Mouse (Mus musculus) embryonic facial prominence, embryonic 12.5 days (tissue): ENCODE results near the gene Fli1. TPM values are rescaled to one million over a fixed set of nuclear protein-coding genes. Genes with fewer than 3 reads are reported as not detected.
A peak's percentile ranks its signal among the peaks of the same experiment; 100 is the strongest.

Experiments
- ATAC-seq: fragments of 200-750 bp; cut with Nextera tagmentation; 2 replicates; pipeline ENCODE4 v1.8.0; 2017; ENCODE audit not compliant: insufficient number of reproducible peaks, insufficient read depth, low FRiP score, low TSS enrichment
- H3K27ac ChIP-seq: fragments of 300-500 bp; sonication (generic); 2 replicates; pipeline ENCODE4 v1.5.1; 2016; ENCODE audit warnings: mild to moderate bottlenecking
- H3K27me3 ChIP-seq: fragments of 300-500 bp; sonication (generic); 2 replicates; pipeline ENCODE4 v1.6.1; 2016; ENCODE audit warnings: mild to moderate bottlenecking, moderate library complexity
- H3K36me3 ChIP-seq: fragments of 300-500 bp; sonication (generic); 2 replicates; pipeline ENCODE4 v1.6.1; 2016; ENCODE audit warnings: mild to moderate bottlenecking
- H3K4me1 ChIP-seq: fragments of 300-500 bp; sonication (generic); 2 replicates; pipeline ENCODE4 v1.6.1; 2016
- H3K4me2 ChIP-seq: fragments of 300-500 bp; sonication (generic); replicated peaks from 2 replicates; pipeline ENCODE4 v1.6.1; 2016; ENCODE audit warnings: mild to moderate bottlenecking, moderate library complexity
- H3K4me3 ChIP-seq: fragments of 300-500 bp; sonication (generic); 2 replicates; pipeline ENCODE4 v1.5.1; 2016; ENCODE audit warnings: mild to moderate bottlenecking
- H3K9ac ChIP-seq: fragments of 300-500 bp; sonication (generic); 2 replicates; pipeline ENCODE4 v1.6.1; 2016; ENCODE audit warnings: mild to moderate bottlenecking, moderate library complexity
- H3K9me3 ChIP-seq: fragments of 300-500 bp; sonication (generic); 2 replicates; pipeline ENCODE4 v1.6.1; 2016; ENCODE audit warnings: mild to moderate bottlenecking, moderate library complexity
- WGBS: fragments of 180-500 bp; shearing (Covaris S2); methylation state at CpG from one replicate; pipeline ENCODE4 v1.1.7; 2016; 5-methylcytosine and 5-hydroxymethylcytosine counted together
- polyA plus RNA-seq: library from polyadenylated mRNA; unstranded; fragments of >200 nt; fragmentation: Nextera tagmentation; extraction: Ambion mirVana; gene quantifications from 2 replicates; pipeline ENCODE4 v1.2.1, GENCODE M21; 2016

Fli1 gene
- polyA plus RNA-seq, 1 experiment from 2014 or later, result 40.9 TPM

DNA sequence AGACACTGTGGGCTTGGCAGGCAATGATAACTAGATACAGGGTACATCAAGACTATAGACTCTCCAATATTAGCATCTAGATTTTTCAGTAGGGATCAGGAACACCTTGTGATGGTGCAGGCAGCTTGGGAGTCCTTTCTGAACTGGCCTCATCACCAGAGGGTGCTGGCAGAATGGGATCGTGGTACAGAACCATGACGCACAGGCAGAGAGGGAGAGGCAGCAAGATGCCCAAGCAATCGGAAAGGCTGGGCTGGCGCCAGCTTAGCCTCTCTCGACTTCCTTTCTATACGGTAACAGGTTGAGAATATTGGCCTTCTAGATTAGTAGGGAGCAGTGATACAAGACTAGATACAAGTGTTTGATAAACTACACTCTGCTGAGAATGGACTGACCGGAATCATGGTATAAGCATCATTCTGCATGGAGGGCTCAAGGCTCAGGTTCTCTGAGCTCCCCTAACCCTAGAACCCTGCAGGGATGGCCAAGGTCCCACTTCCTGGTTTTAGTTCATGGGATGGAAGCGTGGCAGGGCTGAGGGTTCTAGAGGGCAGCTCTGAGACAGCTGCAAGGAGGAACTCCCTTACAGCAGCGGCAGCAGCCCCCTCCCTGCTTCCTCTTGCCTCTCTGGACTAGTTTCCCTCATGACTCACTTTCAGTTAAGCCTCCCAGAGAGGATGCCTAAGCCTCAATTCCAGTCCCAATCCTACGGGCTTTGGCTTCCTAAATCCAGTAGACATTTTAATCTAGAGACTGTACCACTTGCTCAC is 67.9 kb downstream of the Fli1 start:
- Histone ChIP-seq H3K4me2 (no peak overlapping the region), H3K27ac (no peak overlapping the region), H3K27me3 (no peaks in the 10 kb centered on the region), H3K4me1 (peaks cover 14% of the 10 kb centered on the region), H3K36me3 (peaks cover 36% of the 10 kb centered on the region), H3K9ac (no peak overlapping the region), H3K4me3 (no peak overlapping the region), H3K9me3 (no peaks in the 10 kb centered on the region)
- no peak for ATAC-seq
- 86% methylated on average over 10 of the region's 10 CpGs for WGBS

DNA sequence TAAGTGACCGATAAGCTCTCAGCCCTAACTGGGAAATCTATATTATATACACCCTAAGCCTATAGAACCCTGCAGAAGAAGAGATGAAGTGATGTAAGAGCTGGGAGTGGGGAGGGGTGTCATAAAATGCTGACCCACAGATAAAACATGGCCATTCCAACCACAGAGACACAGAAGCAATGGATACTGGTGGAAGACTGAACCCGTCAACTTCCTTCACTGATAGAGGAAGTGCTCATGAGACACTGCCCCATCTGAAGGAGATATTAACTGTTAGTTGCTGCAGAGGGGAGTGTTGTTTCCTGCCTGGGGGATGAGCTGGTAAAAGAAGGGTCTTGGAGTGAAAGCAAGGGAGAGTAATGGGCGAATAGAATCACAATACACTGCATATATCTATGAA is 70.3 kb downstream of the Fli1 start:
- Histone ChIP-seq H3K4me1 (peaks cover 28% of the 10 kb centered on the region), H3K4me3 (no peak overlapping the region), H3K9ac (no peak overlapping the region), H3K36me3 (peaks cover 36% of the 10 kb centered on the region), H3K9me3 (no peaks in the 10 kb centered on the region), H3K27ac (no peak overlapping the region), H3K4me2 (no peak overlapping the region), H3K27me3 (no peaks in the 10 kb centered on the region)
- 87% methylated on average over 3 of the region's 3 CpGs for WGBS
- ATAC-seq, result no peak

DNA sequence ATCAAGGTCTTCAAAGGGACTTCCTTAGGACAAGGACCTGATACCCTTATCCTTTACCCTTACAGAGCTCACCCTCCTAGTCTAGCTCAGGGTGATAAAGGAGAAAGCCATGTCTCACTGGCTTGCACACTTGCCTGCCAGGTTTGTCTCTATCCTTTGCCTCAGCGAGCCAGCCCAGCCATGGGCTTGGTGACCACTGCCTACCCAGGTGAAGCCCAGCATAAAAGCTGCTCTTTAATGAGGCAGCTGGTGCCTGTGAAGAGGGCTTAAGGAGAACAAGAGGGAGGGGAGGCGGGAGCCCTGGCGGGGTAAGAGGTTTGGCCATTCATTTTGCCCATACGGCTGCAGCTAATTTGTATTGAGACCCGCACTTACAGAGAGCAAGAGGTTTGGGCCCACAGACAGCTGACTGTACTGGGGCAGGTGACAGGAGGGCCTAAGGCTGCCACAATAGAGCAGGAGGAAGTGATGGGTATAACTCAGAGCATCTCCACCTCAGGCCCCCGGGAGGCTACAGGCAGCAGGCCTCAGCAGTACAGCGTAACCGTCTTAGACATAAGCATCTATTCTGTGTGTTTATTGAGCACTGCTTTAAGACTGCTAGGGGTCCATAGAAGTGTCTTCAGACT is 73.4 kb downstream of the Fli1 start:
- Histone ChIP-seq H3K4me3 (no peak overlapping the region), H3K9me3 (no peaks in the 10 kb centered on the region), H3K36me3 (peaks cover 16% of the 10 kb centered on the region), H3K9ac (no peak overlapping the region), H3K27ac (no peak overlapping the region), H3K27me3 (no peaks in the 10 kb centered on the region), H3K4me2 (no peak overlapping the region), H3K4me1 (peaks cover 33% of the 10 kb centered on the region)
- WGBS, result 71% methylated on average over 8 of the region's 8 CpGs
- ATAC-seq, result no peak

DNA sequence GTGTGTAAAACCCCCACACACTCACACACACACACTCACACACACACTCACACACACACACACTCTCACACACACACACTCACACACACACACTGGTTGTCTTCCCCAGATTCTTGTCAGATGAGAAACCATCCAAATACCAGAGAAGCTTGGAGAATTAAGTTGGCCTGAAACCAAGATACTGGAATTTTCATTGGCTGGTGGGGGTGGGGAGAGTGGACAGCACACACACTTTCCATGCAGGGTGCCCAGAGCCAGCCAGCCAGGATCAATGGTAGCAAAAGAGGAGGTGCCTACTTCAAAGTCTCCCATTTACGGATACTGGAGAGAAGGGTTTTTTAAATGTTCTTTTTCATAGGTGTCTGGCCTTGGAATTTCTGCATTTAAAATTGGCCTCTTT is 74.3 kb downstream of the Fli1 start:
- Histone ChIP-seq H3K4me3 (no peak overlapping the region), H3K9me3 (no peaks in the 10 kb centered on the region), H3K4me2 (no peak overlapping the region), H3K27me3 (no peaks in the 10 kb centered on the region), H3K36me3 (peaks cover 7% of the 10 kb centered on the region; the same call in 1 of the 2 replicates), H3K4me1 (peaks cover 33% of the 10 kb centered on the region), H3K27ac (peak overlapping the region; percentile 30; the same call in 1 of the 2 replicates), H3K9ac (no peak overlapping the region)
- ATAC-seq, result no peak
- WGBS, result 85% methylated on average over 1 of the region's 1 CpGs

DNA sequence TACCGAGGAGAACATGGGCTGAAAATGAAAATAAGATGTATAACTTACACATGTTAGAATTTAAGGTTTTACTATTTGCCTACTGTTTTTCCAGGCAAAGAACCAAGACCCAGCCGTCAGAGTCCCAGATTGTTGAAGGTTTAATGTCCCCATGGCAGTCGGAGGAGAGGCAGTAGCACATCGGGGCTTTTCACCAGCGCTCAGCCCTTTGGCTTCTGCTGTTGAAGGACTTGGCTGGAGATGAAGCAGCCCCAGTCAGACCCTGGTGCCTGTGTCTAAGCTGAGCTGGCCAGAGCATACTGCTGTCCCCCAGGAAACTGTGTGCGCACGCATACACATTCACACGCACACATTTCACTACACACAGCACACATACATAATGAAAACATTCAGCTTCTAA is 75.2 kb downstream of the Fli1 start:
- Histone ChIP-seq H3K9ac (no peak overlapping the region), H3K9me3 (no peaks in the 10 kb centered on the region), H3K27me3 (no peaks in the 10 kb centered on the region), H3K4me1 (peaks cover 33% of the 10 kb centered on the region), H3K36me3 (0 out of 2 replicates have a peak, but pooled peaks cover 3% of the 10 kb centered on the region), H3K27ac (no peak overlapping the region), H3K4me3 (no peak overlapping the region), H3K4me2 (no peak overlapping the region)
- WGBS, result 60% methylated on average over 8 of the region's 8 CpGs
- ATAC-seq, result no peak

DNA sequence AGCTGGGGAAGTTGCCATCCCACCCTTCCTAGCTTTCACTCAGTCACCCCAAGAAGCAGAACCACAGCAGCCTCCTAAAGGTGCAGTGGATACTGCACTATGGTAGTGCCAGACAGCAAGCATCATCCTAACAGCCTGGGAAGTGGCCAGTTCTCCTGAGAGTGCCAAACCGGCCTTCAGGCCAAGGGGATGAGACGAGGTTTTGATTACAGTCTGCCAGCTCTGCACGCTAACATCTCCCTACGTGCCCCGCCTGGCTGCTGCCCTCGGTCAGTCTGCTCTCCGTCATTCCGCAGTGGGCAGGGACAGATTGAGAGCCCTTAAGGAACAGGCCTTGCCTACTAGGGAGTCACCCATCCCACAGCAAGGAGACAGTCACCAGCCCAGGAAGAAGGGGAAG is 75.8 kb downstream of the Fli1 start:
- 60% methylated on average over 8 of the region's 8 CpGs for WGBS
- H3K27ac ChIP-seq, result peak overlapping the region; percentile 32

DNA sequence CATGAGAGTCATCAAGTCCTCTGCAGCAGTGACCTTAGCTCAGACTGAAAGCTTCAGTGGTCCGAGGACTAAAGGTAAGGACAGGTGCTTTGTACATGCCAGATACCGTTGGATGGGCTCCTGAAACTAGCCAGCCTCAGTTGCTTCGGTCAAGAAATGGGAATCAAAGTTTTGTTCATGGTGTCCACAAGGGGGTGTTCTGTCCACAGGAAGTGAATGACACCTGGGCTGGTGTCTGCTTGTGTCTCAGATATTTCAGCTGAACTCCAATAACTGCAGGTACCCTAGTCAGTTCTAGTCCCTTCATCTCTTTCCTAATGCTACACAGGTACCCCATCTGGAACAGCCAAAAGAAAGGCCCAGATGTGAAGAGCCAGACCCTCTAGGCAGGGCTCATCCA is 86.0 kb downstream of the Fli1 start:
- Histone ChIP-seq H3K4me3 (no peak overlapping the region), H3K27me3 (no peaks in the 10 kb centered on the region), H3K27ac (no peak overlapping the region), H3K9me3 (no peaks in the 10 kb centered on the region), H3K4me2 (no peak overlapping the region), H3K4me1 (peaks cover 21% of the 10 kb centered on the region; the same call in 1 of the 2 replicates), H3K36me3 (peaks cover 37% of the 10 kb centered on the region), H3K9ac (no peak overlapping the region)
- 75% methylated on average over 3 of the region's 3 CpGs for WGBS
- no peak for ATAC-seq

More for the DNA sequence above, 75.8 kb downstream of the Fli1 start:
- H3K4me2 ChIP-seq, result no peak overlapping the region
- peaks cover 33% of the 10 kb centered on the region for H3K4me1 ChIP-seq
- ATAC-seq, result no peak
- 0 out of 2 replicates have a peak, but pooled peaks cover 3% of the 10 kb centered on the region for H3K36me3 ChIP-seq
- no peaks in the 10 kb centered on the region for H3K27me3 ChIP-seq
- H3K9me3 ChIP-seq, result no peaks in the 10 kb centered on the region
- H3K9ac ChIP-seq, result no peak overlapping the region
- no peak overlapping the region for H3K4me3 ChIP-seq

DNA sequence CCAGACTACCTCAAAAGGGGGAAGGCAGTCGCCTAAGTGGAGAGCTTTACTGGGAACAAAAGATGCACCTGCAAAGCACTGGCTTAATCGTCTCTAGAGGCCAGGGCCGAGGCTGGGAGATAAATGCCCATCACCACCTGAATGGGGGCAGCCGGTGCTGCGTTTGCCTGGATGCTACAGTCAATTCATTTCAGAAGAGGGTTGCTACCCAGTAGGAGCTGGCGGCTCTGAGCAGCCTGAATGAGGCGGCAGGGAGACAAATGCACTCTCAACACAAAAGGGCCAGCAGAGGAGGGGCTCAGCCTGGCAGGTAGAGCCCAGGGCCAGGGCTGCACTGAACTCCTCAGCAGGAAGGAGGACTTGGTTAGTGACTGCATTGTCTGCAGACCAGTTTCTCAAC is 92.5 kb downstream of the Fli1 start:
- H3K9ac ChIP-seq, result no peak overlapping the region
- H3K36me3 ChIP-seq, result peaks cover 20% of the 10 kb centered on the region
- H3K27ac ChIP-seq, result no peak overlapping the region
- no peak for ATAC-seq
- 37% methylated on average over 7 of the region's 7 CpGs for WGBS
- peaks cover 21% of the 10 kb centered on the region; the same call in 1 of the 2 replicates for H3K4me1 ChIP-seq
- no peaks in the 10 kb centered on the region for H3K9me3 ChIP-seq
- H3K4me2 ChIP-seq, result no peak overlapping the region
- no peak overlapping the region for H3K4me3 ChIP-seq
- no peaks in the 10 kb centered on the region for H3K27me3 ChIP-seq

DNA sequence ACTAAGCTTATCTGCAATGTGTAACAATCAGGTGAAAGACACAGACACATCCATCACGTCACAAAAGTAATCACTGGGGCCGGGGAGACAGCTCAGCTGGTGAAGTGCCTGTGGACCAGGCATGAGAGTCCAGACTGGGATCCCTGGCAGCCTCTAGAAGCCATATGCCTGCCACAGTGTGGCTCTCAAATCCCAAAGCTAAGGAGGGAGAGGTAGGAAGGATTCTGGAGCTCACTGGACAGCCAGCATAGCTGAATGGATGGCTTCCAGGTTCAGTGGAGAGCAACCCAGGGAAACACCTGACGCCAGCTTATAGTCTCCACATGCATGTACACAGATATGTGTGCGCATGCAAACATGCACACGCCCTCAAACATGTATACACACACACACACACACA is 93.9 kb downstream of the Fli1 start:
- Histone ChIP-seq H3K27me3 (no peaks in the 10 kb centered on the region), H3K9me3 (no peaks in the 10 kb centered on the region), H3K9ac (no peak overlapping the region), H3K4me2 (no peak overlapping the region), H3K4me3 (no peak overlapping the region), H3K4me1 (peaks cover 24% of the 10 kb centered on the region), H3K36me3 (peaks cover 20% of the 10 kb centered on the region), H3K27ac (no peak overlapping the region)
- ATAC-seq, result no peak
- 83% methylated on average over 5 of the region's 5 CpGs for WGBS

DNA sequence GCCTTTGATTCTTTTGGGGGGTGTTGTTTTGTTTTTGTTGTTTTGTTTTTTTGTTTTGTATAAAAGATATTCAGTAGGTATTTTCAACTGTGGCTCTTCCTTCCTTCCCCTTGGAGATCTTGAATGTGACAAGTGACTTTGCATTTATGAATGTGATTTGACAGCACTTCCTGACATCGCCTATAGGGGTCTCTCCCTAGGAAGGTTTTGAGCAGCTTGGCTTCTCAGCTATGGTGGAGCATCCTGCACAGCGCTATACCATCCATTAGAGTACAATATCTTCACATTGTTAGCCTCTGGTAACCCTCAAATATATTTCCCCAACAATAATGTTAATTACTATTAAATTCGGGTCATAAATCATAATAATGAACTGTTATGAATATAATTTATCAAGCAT is 96.9 kb downstream of the Fli1 start:
- no peak overlapping the region for H3K4me2 ChIP-seq
- H3K27me3 ChIP-seq, result no peaks in the 10 kb centered on the region
- no peak for ATAC-seq
- H3K27ac ChIP-seq, result no peak overlapping the region
- H3K4me3 ChIP-seq, result no peak overlapping the region
- H3K9ac ChIP-seq, result no peak overlapping the region
- 60% methylated on average over 3 of the region's 3 CpGs for WGBS
- peaks cover 27% of the 10 kb centered on the region for H3K36me3 ChIP-seq
- H3K9me3 ChIP-seq, result no peaks in the 10 kb centered on the region
- H3K4me1 ChIP-seq, result peaks cover 23% of the 10 kb centered on the region

DNA sequence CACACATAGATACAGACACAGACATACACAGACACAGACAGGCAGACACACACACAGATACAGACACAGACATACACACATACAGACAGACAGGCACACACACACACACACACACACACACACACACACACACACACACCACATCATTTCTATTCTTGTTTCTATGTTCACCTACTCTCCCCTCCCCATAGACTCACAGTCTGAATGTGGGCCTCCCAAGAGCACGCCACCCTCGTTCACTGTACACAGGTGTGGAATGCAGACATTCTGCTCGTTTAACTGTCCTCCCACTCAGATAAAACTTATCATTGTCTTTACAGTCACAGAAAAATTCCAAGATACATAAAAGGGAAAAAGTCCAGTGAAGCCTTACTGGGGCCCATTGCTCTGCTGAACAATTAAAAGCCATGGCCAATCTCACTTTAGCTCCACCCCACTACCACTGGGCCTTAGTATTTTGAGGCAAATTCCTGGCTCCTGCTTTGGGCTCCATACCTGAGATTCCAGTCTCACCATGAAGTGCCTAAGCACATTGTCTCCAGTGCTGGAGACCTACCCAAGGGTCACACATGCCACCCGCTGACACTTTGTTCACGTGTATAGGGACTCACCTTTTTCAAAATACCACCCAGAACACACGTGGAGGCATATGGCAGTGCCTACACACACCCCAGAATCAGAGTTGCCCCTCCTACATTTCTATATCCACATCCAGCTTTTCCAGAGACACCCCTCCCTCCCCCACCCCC is 98.0 kb downstream of the Fli1 start:
- Histone ChIP-seq H3K27me3 (no peaks in the 10 kb centered on the region), H3K9ac (no peak overlapping the region), H3K36me3 (peaks cover 25% of the 10 kb centered on the region), H3K4me1 (peaks cover 23% of the 10 kb centered on the region), H3K4me2 (no peak overlapping the region), H3K4me3 (no peak overlapping the region), H3K9me3 (no peaks in the 10 kb centered on the region), H3K27ac (peak overlapping the region; percentile 90)
- peak; percentile 52; the same call in 1 of the 2 replicates for ATAC-seq
- 53% methylated on average over 6 of the region's 6 CpGs for WGBS
